Mouse (Mus musculus) layer of hippocampus, adult 11-12 months (tissue): ENCODE results near the gene Fer.
A peak's percentile ranks its signal among the peaks of the same experiment; 100 is the strongest.

Experiments
- DNase-seq: peaks from one replicate; pipeline ENCODE4 v3.0.0; 2022; ENCODE audit warnings: low spot score

The Fer gene

GRCm38 (mm10) chr17:64140063-64140850 is 277.4 kb downstream of the Fer start:
- no peak for DNase-seq

DNA sequence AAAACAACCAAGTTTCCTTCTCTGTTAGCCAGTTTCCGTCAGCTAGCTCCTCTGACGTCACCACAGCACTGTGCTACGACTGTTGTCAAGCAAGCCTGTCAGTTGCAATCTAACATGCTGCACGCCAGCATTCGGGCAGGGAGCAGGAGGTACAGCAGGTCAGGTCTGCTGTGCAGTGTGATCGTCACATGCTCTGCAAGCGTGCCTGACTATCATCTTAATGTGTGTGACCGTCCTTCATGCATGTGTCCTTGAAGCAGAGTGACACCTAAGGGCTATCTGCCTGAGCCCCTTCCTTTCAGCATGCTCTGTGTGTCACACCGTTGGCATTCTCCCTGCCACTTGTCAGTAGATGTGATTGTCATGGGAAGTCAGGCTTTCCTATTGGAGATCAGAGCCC is 279.0 kb downstream of the Fer start:
- no peak for DNase-seq

- DNase-seq = no peak
Measured at GRCm38 (mm10) chr17:64146409-64146808, 283.5 kb downstream of the Fer start.

GRCm38 (mm10) chr17:64150717-64151116 is 287.9 kb downstream of the Fer start:
- no peak for DNase-seq

DNA sequence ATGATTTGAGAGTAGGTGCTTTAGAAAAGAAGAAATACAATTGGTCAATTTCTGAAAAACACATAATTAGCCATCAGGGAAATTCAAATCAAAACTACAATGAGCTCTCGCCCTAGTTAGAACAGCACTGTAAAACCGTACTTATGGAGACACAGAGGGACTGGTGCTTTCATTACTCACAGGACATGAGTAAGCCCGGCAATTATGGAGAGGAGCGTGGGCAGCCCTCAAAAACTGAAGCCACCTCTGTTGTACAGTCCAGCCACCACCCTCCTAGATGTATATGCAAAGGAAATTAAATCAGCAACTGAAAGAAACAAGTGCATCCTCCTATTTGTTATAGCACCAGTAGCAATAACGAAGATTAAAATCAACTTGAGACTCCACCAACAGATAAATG is 304.9 kb downstream of the Fer start:
- no peak for DNase-seq

DNA sequence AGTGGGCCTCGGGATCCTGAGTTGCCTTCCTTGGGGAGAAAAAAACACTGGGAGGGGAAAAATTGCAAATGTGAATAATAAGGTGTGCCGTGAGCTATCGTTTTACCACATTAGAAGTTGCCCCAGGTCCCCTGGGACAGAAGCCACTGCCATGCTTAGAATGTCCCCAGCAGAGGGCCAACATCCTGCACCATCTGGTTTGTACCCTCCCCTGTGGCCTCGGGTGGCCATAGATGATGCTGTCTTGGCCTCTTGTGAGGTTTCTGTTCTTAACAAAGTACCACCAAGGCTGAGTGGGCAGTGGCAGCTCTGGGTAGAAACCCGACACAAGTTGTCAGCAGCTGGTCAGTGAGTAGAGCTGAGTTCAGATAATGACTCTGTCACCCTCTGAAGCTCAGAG is 307.2 kb downstream of the Fer start:
- DNase-seq = no peak

GRCm38 (mm10) chr17:64172474-64172873 is 309.6 kb downstream of the Fer start:
- no peak for DNase-seq

DNA sequence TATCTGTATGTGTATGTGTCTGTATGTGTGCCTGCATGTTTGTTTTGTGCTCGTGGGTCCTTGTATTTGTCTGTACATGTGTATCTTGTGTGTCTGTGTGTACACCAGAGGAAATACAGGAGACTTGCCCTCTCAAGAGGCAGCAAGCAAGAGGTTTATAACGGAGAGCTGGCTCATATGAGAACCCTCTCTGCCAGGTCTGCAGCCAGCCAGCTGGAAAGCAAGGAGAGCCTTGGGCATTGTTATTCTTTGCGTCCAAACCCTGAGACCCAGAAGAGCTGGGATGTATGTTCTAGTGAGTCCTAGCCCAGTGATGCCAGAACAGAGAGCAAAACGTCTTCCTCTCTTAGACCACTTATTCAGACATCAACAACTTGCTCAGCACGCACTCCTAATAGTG is 317.7 kb downstream of the Fer start:
- no peak for DNase-seq

DNA sequence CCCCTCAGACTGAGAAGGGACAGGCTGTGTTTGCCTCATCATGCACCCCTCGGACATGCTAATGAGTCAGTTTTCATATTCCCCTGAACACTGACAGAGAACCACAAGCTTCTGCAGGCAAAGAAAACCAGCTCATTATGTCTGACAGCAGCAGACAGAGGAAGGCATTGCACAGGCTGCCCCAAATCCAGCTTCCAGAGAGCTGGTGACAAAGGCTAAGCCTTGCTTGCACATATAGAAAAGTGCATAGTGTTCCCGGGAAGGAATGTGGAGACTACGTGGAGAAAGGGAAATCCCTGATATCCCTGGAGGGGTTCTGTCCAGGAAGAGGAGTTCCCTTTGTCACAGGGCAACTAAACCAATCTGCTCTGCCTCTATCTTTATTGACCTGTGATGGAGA is 318.4 kb downstream of the Fer start:
- DNase-seq = no peak

DNA sequence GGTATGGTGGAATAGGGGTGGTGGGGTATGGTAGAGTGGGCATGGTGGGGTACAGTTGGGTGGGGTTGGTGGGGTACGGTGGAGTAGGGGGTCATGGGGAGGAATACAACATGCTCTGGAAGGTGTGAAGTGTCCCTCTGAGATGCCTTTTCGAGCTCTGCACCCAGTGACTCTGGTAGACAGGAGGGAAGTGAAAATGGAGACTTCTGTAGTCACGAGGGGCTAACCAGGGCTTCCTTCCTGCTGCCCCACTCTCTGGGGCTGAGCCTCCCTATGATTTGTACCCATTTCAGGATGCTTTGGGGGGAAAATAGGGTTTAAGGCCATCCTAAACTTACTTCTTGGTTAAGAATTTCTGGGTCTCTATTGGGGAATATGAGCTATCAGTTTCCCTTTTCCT is 319.7 kb downstream of the Fer start:
- DNase-seq = no peak

DNA sequence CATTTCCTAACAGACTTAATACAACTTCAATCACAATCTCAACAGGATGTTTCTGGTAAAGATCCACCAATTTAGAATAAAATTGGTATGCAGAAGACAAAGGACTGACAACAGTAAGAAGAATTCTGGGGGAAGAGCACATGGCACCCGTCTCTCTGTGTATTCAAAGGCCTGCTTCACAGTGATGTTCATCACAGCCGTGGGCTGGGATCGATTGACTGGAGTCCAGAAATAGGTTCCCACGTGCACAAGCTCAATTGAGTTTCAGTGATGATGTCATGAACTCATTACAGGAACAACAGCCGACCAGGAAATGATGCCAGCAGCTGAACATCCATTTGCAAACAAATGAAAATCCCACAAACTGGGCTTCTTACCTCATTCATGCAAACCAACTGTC is 320.3 kb downstream of the Fer start:
- peak; percentile 22 for DNase-seq
